Mouse (Mus musculus): Measurements from ENCODE around the gene Llph. TPM values are rescaled to one million over a fixed set of nuclear protein-coding genes. Genes with fewer than 3 reads are reported as not detected.

Llph gene
- polyA plus RNA-seq (2012; fragmentation: generic; extraction: Trizol): 40.0 TPM
- long read RNA-seq, experiment 1, transcript Llph-201 (3 exons, 1,664 nt): major isoform, 75 of 82 reads
- long read RNA-seq, experiment 1, partial matches to known transcripts: 6 of 82 reads
- long read RNA-seq, experiment 1, other reads (novel, unspliced or antisense): 0 of 82 reads
- long read RNA-seq, experiment 2, transcript Llph-201 (3 exons, 1,664 nt): major isoform, 33 of 43 reads
- long read RNA-seq, experiment 2, transcript Llph-202 (3 exons, 1,463 nt): minor isoform, 6 of 43 reads
- long read RNA-seq, experiment 2, partial matches to known transcripts: 2 of 43 reads
- long read RNA-seq, experiment 2, other reads (novel, unspliced or antisense): 2 of 43 reads

DNA sequence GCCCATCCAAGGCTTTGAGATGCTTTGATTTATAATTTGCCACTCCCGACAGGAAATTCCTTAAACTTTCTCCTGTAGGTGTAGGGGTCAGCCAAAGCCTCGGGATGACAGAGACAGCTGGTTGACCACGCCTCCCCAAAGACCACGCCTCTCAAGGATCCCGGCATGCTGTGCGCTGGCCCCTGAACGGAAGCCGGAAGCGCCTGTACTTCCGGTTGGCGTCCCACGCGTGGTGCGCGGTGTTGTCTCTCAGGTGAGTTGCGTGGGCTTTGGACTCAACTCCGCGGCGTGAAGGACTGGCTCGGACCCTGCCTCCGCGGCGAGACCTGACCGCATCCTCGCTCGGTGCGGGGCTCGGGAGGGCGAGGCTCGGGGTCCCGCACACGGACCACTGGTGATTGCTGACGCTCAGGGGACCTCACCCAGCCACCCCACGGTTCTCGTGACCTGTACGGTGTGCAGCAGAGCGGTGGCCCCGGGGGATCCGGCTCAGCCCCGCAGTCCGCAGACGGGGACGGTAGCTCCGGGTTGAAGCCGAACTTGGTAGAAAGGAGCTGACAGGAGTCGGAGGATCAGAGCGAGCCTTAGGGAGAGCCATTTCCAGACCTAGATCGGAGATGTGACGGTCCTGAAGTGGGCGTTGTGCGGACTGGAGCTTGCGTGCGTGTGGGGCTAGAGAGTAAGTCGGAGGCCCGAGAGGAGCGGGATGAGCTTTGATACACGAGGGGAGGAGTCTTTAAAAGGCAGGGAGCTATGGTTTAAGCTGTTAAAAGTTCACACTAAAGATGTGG is at the start of gene Llph:
Gene Llph (plus strand): TSS at position 200 of the 791 bp plus-strand sequence.
- peak within 1 kb of the TSS; percentile 99 for H3K4me3 ChIP-seq (ENCODE audit: insufficient read depth, poor library complexity, severe bottlenecking)
- H3ac ChIP-seq (ENCODE audit: control insufficient read depth, insufficient read length, low read depth): peak within 1 kb of the TSS; percentile 99
- TF ChIP-seq MAX (IDR thresholded peaks at IDR 0.05) (peak; percentile 96), CEBPB (IDR thresholded peaks at IDR 0.05; ENCODE audit: low read depth) (no peak), MYOD1 (IDR thresholded peaks at IDR 0.05; ENCODE audit: control insufficient read depth, insufficient read length, low read depth) (peak; percentile 44)
- no peaks in the 10 kb centered on the region for H3K27me3 ChIP-seq (ENCODE audit: control insufficient read depth, insufficient read depth, insufficient read length)
- H3K36me3 ChIP-seq (ENCODE audit: control insufficient read depth, insufficient read depth): peaks cover 49% of the 10 kb centered on the region
- H3K79me3 ChIP-seq (ENCODE audit: low read depth): peaks cover 27% of the 10 kb centered on the region
- H3K79me2 ChIP-seq (ENCODE audit: control insufficient read depth, insufficient read depth): peaks cover 34% of the 10 kb centered on the region

DNA sequence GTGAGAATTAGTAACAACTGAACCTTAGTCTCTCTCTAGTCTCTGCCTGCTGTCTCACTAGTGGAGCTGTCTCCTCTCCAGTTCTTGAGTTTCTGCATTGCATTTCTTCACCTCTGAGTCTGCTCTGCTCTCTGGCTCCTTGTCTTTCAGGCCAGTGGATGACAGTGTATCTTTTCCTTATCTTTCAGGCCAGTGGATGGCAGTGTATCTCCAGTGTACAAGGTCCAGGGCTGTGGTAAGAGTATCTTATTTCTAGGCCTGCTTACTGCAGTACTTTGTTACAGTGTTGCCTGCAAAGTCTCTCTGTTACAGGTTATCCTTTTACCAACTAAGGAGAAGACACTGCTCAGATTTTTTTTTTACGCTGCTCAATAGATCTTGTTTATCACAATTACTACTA is 44.0 kb upstream of the Llph start:
- Histone ChIP-seq H3K4me3 (ENCODE audit: insufficient read depth, poor library complexity, severe bottlenecking) (no peak overlapping the region), H3K79me3 (ENCODE audit: low read depth) (no peaks in the 10 kb centered on the region), H3K36me3 (ENCODE audit: control insufficient read depth, insufficient read depth) (no peaks in the 10 kb centered on the region), H3ac (ENCODE audit: control insufficient read depth, insufficient read length, low read depth) (no peak overlapping the region), H3K79me2 (ENCODE audit: control insufficient read depth, insufficient read depth) (no peaks in the 10 kb centered on the region), H3K27me3 (ENCODE audit: control insufficient read depth, insufficient read depth, insufficient read length) (peaks cover 3% of the 10 kb centered on the region)
- no peak for TF ChIP-seq USF1 (IDR thresholded peaks at IDR 0.05; ENCODE audit: low read depth)
- no peak for TF ChIP-seq CTCF (IDR thresholded peaks at IDR 0.05; ENCODE audit: control insufficient read depth, insufficient read depth, insufficient read length)
- TF ChIP-seq MYOD1 (IDR thresholded peaks at IDR 0.05; ENCODE audit: control insufficient read depth, insufficient read length, low read depth): no peak
- TF ChIP-seq MYOG (IDR thresholded peaks at IDR 0.05; ENCODE audit: control insufficient read depth, extremely low read depth, insufficient read length): no peak
- TF ChIP-seq MAX (IDR thresholded peaks at IDR 0.05): no peak
- TF ChIP-seq FOSL1 (IDR thresholded peaks at IDR 0.05; ENCODE audit: insufficient read depth, low read length, poor library complexity, severe bottlenecking): no peak
- TF ChIP-seq CEBPB (IDR thresholded peaks at IDR 0.05; ENCODE audit: low read depth): no peak

DNA sequence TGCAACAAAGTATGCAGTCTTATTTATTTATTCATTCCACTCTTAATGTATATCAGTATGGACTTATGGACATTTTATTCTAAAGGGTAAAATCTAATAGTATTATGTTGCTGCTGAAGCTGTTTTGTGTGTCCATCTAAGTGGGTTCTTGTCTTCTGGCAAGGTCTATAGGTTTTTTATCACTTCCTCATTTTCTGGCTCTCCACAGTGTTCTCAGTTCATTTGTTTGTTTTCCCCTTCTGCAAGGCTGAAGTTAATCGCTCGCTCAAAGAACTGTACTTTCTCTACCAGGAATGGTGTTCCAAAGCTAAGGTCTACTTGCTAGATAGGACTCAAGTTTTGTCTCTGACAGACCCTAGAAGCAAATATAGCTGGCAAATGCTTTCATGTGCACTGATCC is 43.5 kb upstream of the Llph start:
- no peaks in the 10 kb centered on the region for H3K79me3 ChIP-seq (ENCODE audit: low read depth)
- TF ChIP-seq FOSL1 (IDR thresholded peaks at IDR 0.05; ENCODE audit: insufficient read depth, low read length, poor library complexity, severe bottlenecking) (no peak), CTCF (IDR thresholded peaks at IDR 0.05; ENCODE audit: control insufficient read depth, insufficient read depth, insufficient read length) (no peak), USF1 (IDR thresholded peaks at IDR 0.05; ENCODE audit: low read depth) (no peak), MYOG (IDR thresholded peaks at IDR 0.05; ENCODE audit: control insufficient read depth, extremely low read depth, insufficient read length) (no peak), MYOD1 (IDR thresholded peaks at IDR 0.05; ENCODE audit: control insufficient read depth, insufficient read length, low read depth) (no peak), CEBPB (IDR thresholded peaks at IDR 0.05; ENCODE audit: low read depth) (no peak), MAX (IDR thresholded peaks at IDR 0.05) (no peak)
- H3K79me2 ChIP-seq (ENCODE audit: control insufficient read depth, insufficient read depth): no peaks in the 10 kb centered on the region
- no peak overlapping the region for H3K4me3 ChIP-seq (ENCODE audit: insufficient read depth, poor library complexity, severe bottlenecking)
- H3K27me3 ChIP-seq (ENCODE audit: control insufficient read depth, insufficient read depth, insufficient read length): peaks cover 3% of the 10 kb centered on the region
- no peaks in the 10 kb centered on the region for H3K36me3 ChIP-seq (ENCODE audit: control insufficient read depth, insufficient read depth)
- H3ac ChIP-seq (ENCODE audit: control insufficient read depth, insufficient read length, low read depth): no peak overlapping the region

DNA sequence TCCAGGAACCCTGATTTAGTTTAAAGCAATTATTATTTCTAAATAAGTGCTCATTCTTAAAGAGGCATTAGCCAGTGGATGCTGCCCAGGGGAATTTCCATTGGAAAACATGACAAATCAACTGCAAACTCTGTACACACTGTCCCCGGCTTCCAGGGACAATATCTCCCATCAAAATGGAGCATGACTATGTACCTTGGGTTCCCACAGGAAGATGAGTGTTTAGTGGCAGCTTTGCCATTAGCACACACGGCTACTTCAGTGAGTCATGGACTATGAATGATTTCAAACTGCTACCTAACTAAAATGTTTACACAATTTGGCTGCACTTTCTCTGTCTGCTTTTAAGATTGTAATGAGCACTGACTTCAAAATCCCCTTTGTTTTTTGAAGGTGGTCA is 38.4 kb upstream of the Llph start:
- no peaks in the 10 kb centered on the region for H3K79me2 ChIP-seq (ENCODE audit: control insufficient read depth, insufficient read depth)
- H3K27me3 ChIP-seq (ENCODE audit: control insufficient read depth, insufficient read depth, insufficient read length): peaks cover 3% of the 10 kb centered on the region
- no peak overlapping the region for H3K4me3 ChIP-seq (ENCODE audit: insufficient read depth, poor library complexity, severe bottlenecking)
- H3K36me3 ChIP-seq (ENCODE audit: control insufficient read depth, insufficient read depth): no peaks in the 10 kb centered on the region
- TF ChIP-seq MYOG (IDR thresholded peaks at IDR 0.05; ENCODE audit: control insufficient read depth, extremely low read depth, insufficient read length): no peak
- no peak for TF ChIP-seq CEBPB (IDR thresholded peaks at IDR 0.05; ENCODE audit: low read depth)
- TF ChIP-seq FOSL1 (IDR thresholded peaks at IDR 0.05; ENCODE audit: insufficient read depth, low read length, poor library complexity, severe bottlenecking): no peak
- no peak for TF ChIP-seq MAX (IDR thresholded peaks at IDR 0.05)
- no peak for TF ChIP-seq MYOD1 (IDR thresholded peaks at IDR 0.05; ENCODE audit: control insufficient read depth, insufficient read length, low read depth)
- TF ChIP-seq CTCF (IDR thresholded peaks at IDR 0.05; ENCODE audit: control insufficient read depth, insufficient read depth, insufficient read length): no peak
- no peak for TF ChIP-seq USF1 (IDR thresholded peaks at IDR 0.05; ENCODE audit: low read depth)
- no peaks in the 10 kb centered on the region for H3K79me3 ChIP-seq (ENCODE audit: low read depth)
- no peak overlapping the region for H3ac ChIP-seq (ENCODE audit: control insufficient read depth, insufficient read length, low read depth)

DNA sequence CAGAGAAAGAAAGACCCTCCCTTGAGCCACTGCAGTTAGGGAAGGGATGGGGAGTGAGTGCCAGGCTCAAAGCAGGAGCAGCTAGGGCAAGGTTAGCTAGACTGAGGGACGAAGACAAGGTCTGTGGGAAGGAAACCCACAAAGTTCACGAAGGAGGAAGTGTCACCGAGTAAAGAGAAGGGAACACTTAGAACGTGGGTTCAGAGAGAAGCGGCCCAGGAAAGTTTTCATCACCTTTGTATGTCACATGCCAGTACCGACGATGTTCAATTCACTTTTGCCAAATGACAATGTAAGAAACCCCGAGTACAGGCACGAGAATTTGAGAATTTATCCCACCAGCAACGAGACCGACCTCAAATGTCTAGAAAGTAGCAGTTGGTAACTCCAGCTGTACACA is 37.6 kb upstream of the Llph start:
- peaks cover 3% of the 10 kb centered on the region for H3K27me3 ChIP-seq (ENCODE audit: control insufficient read depth, insufficient read depth, insufficient read length)
- no peaks in the 10 kb centered on the region for H3K79me3 ChIP-seq (ENCODE audit: low read depth)
- no peak overlapping the region for H3K4me3 ChIP-seq (ENCODE audit: insufficient read depth, poor library complexity, severe bottlenecking)
- no peak for TF ChIP-seq USF1 (IDR thresholded peaks at IDR 0.05; ENCODE audit: low read depth)
- TF ChIP-seq FOSL1 (IDR thresholded peaks at IDR 0.05; ENCODE audit: insufficient read depth, low read length, poor library complexity, severe bottlenecking): no peak
- TF ChIP-seq MYOD1 (IDR thresholded peaks at IDR 0.05; ENCODE audit: control insufficient read depth, insufficient read length, low read depth): no peak
- TF ChIP-seq CTCF (IDR thresholded peaks at IDR 0.05; ENCODE audit: control insufficient read depth, insufficient read depth, insufficient read length): no peak
- no peak for TF ChIP-seq CEBPB (IDR thresholded peaks at IDR 0.05; ENCODE audit: low read depth)
- TF ChIP-seq MYOG (IDR thresholded peaks at IDR 0.05; ENCODE audit: control insufficient read depth, extremely low read depth, insufficient read length): no peak
- no peaks in the 10 kb centered on the region for H3K36me3 ChIP-seq (ENCODE audit: control insufficient read depth, insufficient read depth)
- no peak overlapping the region for H3ac ChIP-seq (ENCODE audit: control insufficient read depth, insufficient read length, low read depth)
- no peaks in the 10 kb centered on the region for H3K79me2 ChIP-seq (ENCODE audit: control insufficient read depth, insufficient read depth)
